ENCODE assay signal across 30 mouse cellular contexts in genomic region chr2:29645071-29645628, GRCm38 (mm10). TPM values are rescaled to one million over a fixed set of nuclear protein-coding genes. Genes with fewer than 3 reads are reported as not detected.
DNase-seq lines count a peak whose midpoint lies in the region; ATAC-seq and TF ChIP-seq lines count a peak whose summit lies in the region.
"Had no signal": no experiment of that assay in that cellular context is flagged by ENCODE, and none has a peak within 500 bp of the region (broad histone marks: within the 10 kb centered on the region; RNA-seq: fewer than 3 reads in every experiment).

No protein-coding gene starts in this region.

- peaks cover 60% of the 10 kb centered on the region for H3K4me1 ChIP-seq in heart, embryonic 13.5 days
- H3K4me1 ChIP-seq in kidney, adult 2 months (ENCODE audit: control insufficient read depth, insufficient read depth, low read length), result peaks cover 11% of the 10 kb centered on the region; the same call in 1 of the 2 replicates
- peaks cover 12% of the 10 kb centered on the region; the same call in 1 of the 2 replicates for H3K4me1 ChIP-seq in lung, postnatal 0 days (ENCODE audit: insufficient read depth, low read depth, low read length)
- H3K4me1 ChIP-seq in brown adipose tissue, adult 24 weeks (ENCODE audit: control insufficient read depth, insufficient read depth, insufficient read length, low read length), result peaks cover 25% of the 10 kb centered on the region
- H3K4me1 ChIP-seq in midbrain, embryonic 16.5 days (ENCODE audit: control insufficient read depth, insufficient read depth, low read length), result peaks cover 5% of the 10 kb centered on the region; the same call in 1 of the 2 replicates

- H3K4me3 ChIP-seq in heart, embryonic 13.5 days, result peak overlapping the region; percentile 18; the same call in 1 of the 2 replicates
- no peak overlapping the region for H3K4me3 ChIP-seq in kidney, adult 2 months (ENCODE audit: insufficient read depth, low read depth, low read length)
- no peak overlapping the region for H3K4me3 ChIP-seq in lung, postnatal 0 days (ENCODE audit: low read depth, low read length)
- peak overlapping the region; percentile 71 for H3K4me3 ChIP-seq in brown adipose tissue, adult 24 weeks (ENCODE audit: insufficient read depth, low read depth, low read length)
- H3K4me3 ChIP-seq in midbrain, embryonic 16.5 days (ENCODE audit: low read depth, low read length), result no peak overlapping the region
- H3K4me3 ChIP-seq: embryonic facial prominence, embryonic 13.5 days; forebrain, embryonic 10.5 days; forebrain, embryonic 15.5 days; hindbrain, embryonic 12.5 days; intestine, embryonic 15.5 days; megakaryocyte, embryonic 14.5 days; midbrain, embryonic 12.5 days; neural tube, embryonic 13.5 days had no signal

- DNase-seq in heart, adult 11 months, result no peak
- no peak for DNase-seq in kidney, adult 2 months
- DNase-seq in kidney, postnatal 10 days, result no peak
- DNase-seq in lung, postnatal 0 days (ENCODE audit: low spot score), result no peak
- no peak for DNase-seq in lung, adult 18-20 months
- DNase-seq: adrenal gland, postnatal 25 days; cerebellum, adult 18-20 months; cerebellum, postnatal 10 days; heart, postnatal 36 days; kidney, adult 9 months; kidney, postnatal 36 days; layer of hippocampus, postnatal 36 days; liver; lung, embryonic 14.5 days; lung, postnatal 4 days; thymus, adult 2 months; thymus, postnatal 36 days had no signal

- peak overlapping the region; percentile 21 for H3K4me2 ChIP-seq in heart, embryonic 13.5 days
- H3K4me2 ChIP-seq in lung, postnatal 0 days (replicated peaks; ENCODE audit: low read depth, low read length), result peak overlapping the region; percentile 35; the same call in 1 of the 2 replicates
- H3K4me2 ChIP-seq in midbrain, embryonic 16.5 days (ENCODE audit: low read length), result no peak overlapping the region
- H3K4me2 ChIP-seq: embryonic facial prominence, embryonic 13.5 days; forebrain, embryonic 15.5 days; hindbrain, embryonic 12.5 days; intestine, embryonic 15.5 days; lung, embryonic 14.5 days; midbrain, embryonic 12.5 days; neural tube, embryonic 13.5 days had no signal

- peaks cover 6% of the 10 kb centered on the region; the same call in 1 of the 2 replicates for H3K36me3 ChIP-seq in heart, embryonic 13.5 days
- no peaks in the 10 kb centered on the region for H3K36me3 ChIP-seq in kidney, adult 2 months (ENCODE audit: control insufficient read depth, insufficient read depth, low read length)
- no peaks in the 10 kb centered on the region for H3K36me3 ChIP-seq in lung, postnatal 0 days (ENCODE audit: insufficient read depth, low read length)
- no peaks in the 10 kb centered on the region for H3K36me3 ChIP-seq in midbrain, embryonic 16.5 days (ENCODE audit: control insufficient read depth, insufficient read depth, low read length)
- H3K36me3 ChIP-seq: forebrain, embryonic 15.5 days; neural tube, embryonic 13.5 days had no signal

- no peaks in the 10 kb centered on the region for H3K27me3 ChIP-seq in heart, embryonic 13.5 days (replicated peaks)
- H3K27me3 ChIP-seq in kidney, adult 2 months (replicated peaks; ENCODE audit: control insufficient read depth, insufficient read depth, low read length), result no peaks in the 10 kb centered on the region
- no peaks in the 10 kb centered on the region for H3K27me3 ChIP-seq in lung, postnatal 0 days (replicated peaks; ENCODE audit: insufficient read depth, low read length)
- H3K27me3 ChIP-seq in midbrain, embryonic 16.5 days (ENCODE audit: control insufficient read depth, insufficient read depth, low read depth, low read length), result no peaks in the 10 kb centered on the region
- H3K27me3 ChIP-seq: embryonic facial prominence, embryonic 13.5 days; forebrain, embryonic 15.5 days; hindbrain, embryonic 12.5 days; intestine, embryonic 15.5 days; megakaryocyte, embryonic 14.5 days; midbrain, embryonic 12.5 days; neural tube, embryonic 13.5 days had no signal

- H3K27ac ChIP-seq in heart, embryonic 13.5 days (replicated peaks), result no peak overlapping the region
- peak overlapping the region; percentile 34; the same call in 1 of the 2 replicates for H3K27ac ChIP-seq in kidney, adult 2 months (ENCODE audit: insufficient read depth, low read depth, low read length)
- H3K27ac ChIP-seq in lung, postnatal 0 days (ENCODE audit: low read length), result no peak overlapping the region
- peak overlapping the region; percentile 99 for H3K27ac ChIP-seq in brown adipose tissue, adult 24 weeks (replicated peaks; ENCODE audit: low read depth, low read length)
- no peak overlapping the region for H3K27ac ChIP-seq in midbrain, embryonic 16.5 days (ENCODE audit: low read length)
- H3K27ac ChIP-seq: embryonic facial prominence, embryonic 13.5 days; forebrain, embryonic 10.5 days; forebrain, embryonic 15.5 days; hindbrain, embryonic 12.5 days; hindbrain, postnatal 0 days; intestine, embryonic 15.5 days; liver, embryonic 14.5 days; midbrain, embryonic 12.5 days; neural tube, embryonic 13.5 days had no signal

- ATAC-seq in heart, embryonic 13.5 days (ENCODE audit: extremely low read depth, insufficient number of reproducible peaks, low FRiP score, low TSS enrichment), result no peak
- ATAC-seq in lung, postnatal 0 days, result no peak
- ATAC-seq in midbrain, embryonic 16.5 days, result no peak
- ATAC-seq: forebrain, embryonic 15.5 days; hindbrain, postnatal 0 days; intestine, embryonic 15.5 days had no signal

- TF ChIP-seq EP300 in lung, postnatal 0 days (IDR thresholded peaks at IDR 0.05), result no peak

- no peak overlapping the region for H3K9ac ChIP-seq in heart, embryonic 13.5 days
- no peak overlapping the region for H3K9ac ChIP-seq in lung, postnatal 0 days (replicated peaks; ENCODE audit: low read depth)
- H3K9ac ChIP-seq in midbrain, embryonic 16.5 days (ENCODE audit: low read depth, low read length), result no peak overlapping the region
- H3K9ac ChIP-seq: embryonic facial prominence, embryonic 13.5 days; forebrain, embryonic 15.5 days; hindbrain, embryonic 12.5 days; intestine, embryonic 15.5 days; liver, embryonic 14.5 days; lung, embryonic 14.5 days; midbrain, embryonic 12.5 days; neural tube, embryonic 13.5 days had no signal

- no peak for TF ChIP-seq CTCF in kidney, adult 2 months (conservative IDR thresholded peaks at IDR 0.05; ENCODE audit: insufficient read depth, insufficient read length, low read depth, low read length)
- TF ChIP-seq CTCF in lung, postnatal 0 days (IDR thresholded peaks at IDR 0.05), result no peak

- H3K9me3 ChIP-seq in heart, embryonic 13.5 days, result no peaks in the 10 kb centered on the region
- no peaks in the 10 kb centered on the region for H3K9me3 ChIP-seq in lung, postnatal 0 days (ENCODE audit: low read length)
- no peaks in the 10 kb centered on the region for H3K9me3 ChIP-seq in midbrain, embryonic 16.5 days (replicated peaks; ENCODE audit: control insufficient read depth, low read length, poor library complexity, severe bottlenecking)
- H3K9me3 ChIP-seq: embryonic facial prominence, embryonic 13.5 days; forebrain, embryonic 10.5 days; forebrain, embryonic 15.5 days; hindbrain, embryonic 12.5 days; intestine, embryonic 15.5 days; megakaryocyte, embryonic 14.5 days; midbrain, embryonic 12.5 days; neural tube, embryonic 13.5 days had no signal

- WGBS in heart, embryonic 13.5 days, result 73% methylated on average over 4 of the region's 4 CpGs
- 71% methylated on average over 4 of the region's 4 CpGs for WGBS in kidney, adult 2 months
- 61% methylated on average over 4 of the region's 4 CpGs for WGBS in lung, postnatal 0 days
- WGBS in midbrain, embryonic 16.5 days, result 79% methylated on average over 4 of the region's 4 CpGs

- TF ChIP-seq POLR2A in kidney, adult 2 months (IDR thresholded peaks at IDR 0.05; ENCODE audit: low read depth, low read length), result no peak

RNA-seq across cellular contexts. Expression of gene Rapgef1, which starts 25.6 kb away (rescaled TPM):
- 8.4 and 9.7 TPM in 2 replicates for polyA plus RNA-seq in heart, embryonic 13.5 days (2015; fragmentation: Nextera tagmentation; extraction: Ambion mirVana)
- 38.9 and 41.7 TPM in 2 replicates for polyA plus RNA-seq in kidney, adult 2 months (2012; rRNA removed)
- polyA plus RNA-seq in lung, postnatal 0 days (2015; fragmentation: Nextera tagmentation; extraction: Ambion mirVana), result 10.6 and 11.4 TPM in 2 replicates
- polyA plus RNA-seq in brown adipose tissue, adult 24 weeks (2012; ENCODE audit: insufficient read depth, insufficient read length, missing spikeins), result 19.1 and 24.3 TPM in 2 replicates
- polyA plus RNA-seq in midbrain, embryonic 16.5 days (2015; fragmentation: Nextera tagmentation; extraction: Ambion mirVana), result 18.1 and 18.7 TPM in 2 replicates

Comparison
In these comparisons a context has a peak if more than half of its experiments do, and no peak if none do; other contexts are left out.
1. H3K27ac ChIP-seq: peak in kidney, adult 2 months (single experiment) and brown adipose tissue, adult 24 weeks (single experiment); none in heart, embryonic 13.5 days (single experiment), lung, postnatal 0 days (single experiment) and midbrain, embryonic 16.5 days (single experiment).
2. H3K4me3 ChIP-seq: peak in heart, embryonic 13.5 days (single experiment) and brown adipose tissue, adult 24 weeks (single experiment); none in kidney, adult 2 months (single experiment), lung, postnatal 0 days (single experiment) and midbrain, embryonic 16.5 days (single experiment).